Mouse (Mus musculus): ENCODE results near the gene Kremen1. TPM values are rescaled to one million over a fixed set of nuclear protein-coding genes. Genes with fewer than 3 reads are reported as not detected.

The Kremen1 gene
- polyA plus RNA-seq, 1 experiment: 170 TPM

- Histone ChIP-seq H3K36me3 (ENCODE audit: control insufficient read depth, insufficient read depth, low read length) (no peaks in the 10 kb centered on the region), H3K4me1 (replicated peaks; ENCODE audit: control insufficient read depth, insufficient read depth, low read length) (peaks cover 38% of the 10 kb centered on the region), H3K4me3 (ENCODE audit: control insufficient read depth, insufficient read depth, low read length) (peak overlapping the region; percentile 75), H3K27me3 (ENCODE audit: control insufficient read depth, insufficient read depth, low read length) (no peaks in the 10 kb centered on the region), H3K27ac (ENCODE audit: control insufficient read depth, insufficient read depth, low read length) (peak overlapping the region; percentile 22; the same call in 1 of the 2 replicates)
- TF ChIP-seq CTCF (IDR thresholded peaks at IDR 0.05; ENCODE audit: borderline replicate concordance, control insufficient read depth, extremely low read depth, insufficient read depth, low read length, poor library complexity) (no peak), POLR2A (IDR thresholded peaks at IDR 0.05; ENCODE audit: control insufficient read depth, extremely low read depth, insufficient read depth, low read length, poor library complexity) (no peak)
- peak; percentile 33 for DNase-seq
- WGBS: 18% methylated on average over 9 of the region's 9 CpGs
These were observed 110.7 kb downstream of the Kremen1 start for GRCm38 (mm10) chr11:5150416-5151246.

- Histone ChIP-seq H3K4me3 (ENCODE audit: control insufficient read depth, insufficient read depth, low read length) (no peak overlapping the region), H3K4me1 (replicated peaks; ENCODE audit: control insufficient read depth, insufficient read depth, low read length) (peaks cover 38% of the 10 kb centered on the region), H3K27me3 (ENCODE audit: control insufficient read depth, insufficient read depth, low read length) (no peaks in the 10 kb centered on the region), H3K36me3 (ENCODE audit: control insufficient read depth, insufficient read depth, low read length) (no peaks in the 10 kb centered on the region), H3K27ac (ENCODE audit: control insufficient read depth, insufficient read depth, low read length) (no peak overlapping the region)
- WGBS: 75% methylated on average over 9 of the region's 9 CpGs
- TF ChIP-seq POLR2A (IDR thresholded peaks at IDR 0.05; ENCODE audit: control insufficient read depth, extremely low read depth, insufficient read depth, low read length, poor library complexity) (no peak), CTCF (IDR thresholded peaks at IDR 0.05; ENCODE audit: borderline replicate concordance, control insufficient read depth, extremely low read depth, insufficient read depth, low read length, poor library complexity) (no peak)
- no peak for DNase-seq
These were observed 111.4 kb downstream of the Kremen1 start for GRCm38 (mm10) chr11:5149955-5150354.

GRCm38 (mm10) chr11:5149249-5149648, 112.1 kb downstream of the Kremen1 start:
- 31% methylated on average over 7 of the region's 7 CpGs for WGBS
- Histone ChIP-seq H3K36me3 (ENCODE audit: control insufficient read depth, insufficient read depth, low read length) (no peaks in the 10 kb centered on the region), H3K4me1 (replicated peaks; ENCODE audit: control insufficient read depth, insufficient read depth, low read length) (peaks cover 38% of the 10 kb centered on the region), H3K4me3 (ENCODE audit: control insufficient read depth, insufficient read depth, low read length) (no peak overlapping the region), H3K27me3 (ENCODE audit: control insufficient read depth, insufficient read depth, low read length) (no peaks in the 10 kb centered on the region), H3K27ac (ENCODE audit: control insufficient read depth, insufficient read depth, low read length) (no peak overlapping the region)
- DNase-seq: no peak
- TF ChIP-seq POLR2A (IDR thresholded peaks at IDR 0.05; ENCODE audit: control insufficient read depth, extremely low read depth, insufficient read depth, low read length, poor library complexity) (no peak), CTCF (IDR thresholded peaks at IDR 0.05; ENCODE audit: borderline replicate concordance, control insufficient read depth, extremely low read depth, insufficient read depth, low read length, poor library complexity) (0 out of 2 replicates have a peak, but pooled peaks have one; percentile 3)

GRCm38 (mm10) chr11:5145600-5145999, 115.8 kb downstream of the Kremen1 start:
- H3K27ac ChIP-seq (ENCODE audit: control insufficient read depth, insufficient read depth, low read length): no peak overlapping the region
- H3K4me1 ChIP-seq (replicated peaks; ENCODE audit: control insufficient read depth, insufficient read depth, low read length): peaks cover 21% of the 10 kb centered on the region
- H3K36me3 ChIP-seq (ENCODE audit: control insufficient read depth, insufficient read depth, low read length): no peaks in the 10 kb centered on the region
- H3K4me3 ChIP-seq (ENCODE audit: control insufficient read depth, insufficient read depth, low read length): no peak overlapping the region
- TF ChIP-seq POLR2A (IDR thresholded peaks at IDR 0.05; ENCODE audit: control insufficient read depth, extremely low read depth, insufficient read depth, low read length, poor library complexity) (no peak), CTCF (IDR thresholded peaks at IDR 0.05; ENCODE audit: borderline replicate concordance, control insufficient read depth, extremely low read depth, insufficient read depth, low read length, poor library complexity) (no peak)
- no peak for DNase-seq
- H3K27me3 ChIP-seq (ENCODE audit: control insufficient read depth, insufficient read depth, low read length): no peaks in the 10 kb centered on the region
- WGBS: 98% methylated on average over 3 of the region's 3 CpGs

GRCm38 (mm10) chr11:5141965-5142364, 119.4 kb downstream of the Kremen1 start:
- no peaks in the 10 kb centered on the region for H3K4me1 ChIP-seq (replicated peaks; ENCODE audit: control insufficient read depth, insufficient read depth, low read length)
- no peak for TF ChIP-seq CTCF (IDR thresholded peaks at IDR 0.05; ENCODE audit: borderline replicate concordance, control insufficient read depth, extremely low read depth, insufficient read depth, low read length, poor library complexity)
- no peaks in the 10 kb centered on the region for H3K36me3 ChIP-seq (ENCODE audit: control insufficient read depth, insufficient read depth, low read length)
- H3K27me3 ChIP-seq (ENCODE audit: control insufficient read depth, insufficient read depth, low read length): no peaks in the 10 kb centered on the region
- WGBS: 98% methylated on average over 2 of the region's 2 CpGs
- no peak for DNase-seq
- no peak overlapping the region for H3K4me3 ChIP-seq (ENCODE audit: control insufficient read depth, insufficient read depth, low read length)
- no peak overlapping the region for H3K27ac ChIP-seq (ENCODE audit: control insufficient read depth, insufficient read depth, low read length)

Other genes starting within 250 kb of the Kremen1 start
- gene Rasl10a, start 203.4 kb downstream of the Kremen1 start, polyA plus RNA-seq (2012; rRNA removed): 5.1 and 6.5 TPM in 2 replicates
- gene Gas2l1, start 196.2 kb downstream of the Kremen1 start, polyA plus RNA-seq (2012; rRNA removed): 24.9 and 27.3 TPM in 2 replicates
- gene Rhbdd3, start 162.6 kb downstream of the Kremen1 start, polyA plus RNA-seq (2012; rRNA removed): 28.6 and 31.3 TPM in 2 replicates
- gene Ewsr1, start 162.3 kb downstream of the Kremen1 start, polyA plus RNA-seq (2012; rRNA removed): 1,137 and 1,289 TPM in 2 replicates
- gene Emid1, start 109.3 kb downstream of the Kremen1 start, polyA plus RNA-seq (2012; rRNA removed): 56.7 and 74.0 TPM in 2 replicates
- 17.3 and 22.4 TPM in 2 replicates for gene Znrf3, start 183.3 kb upstream of the Kremen1 start, polyA plus RNA-seq (2012; rRNA removed)